Mouse (Mus musculus) ovary, postnatal 10 days (tissue): ENCODE measurements at regions not wholly inside any gene's neighbourhood (a gene's known extent, or its start where the extent isn't known, plus 50 kb on each side); places are given as distances from the start of the nearest gene placed in this dataset.

Source experiments
- DNase-seq: peaks from one replicate; pipeline ENCODE4 v3.0.0; 2022; ENCODE audit warnings: low spot score

GRCm38 (mm10) chr13:81852309-81852978 lies 69.6 kb downstream of the Cetn3 start:
- no peak for DNase-seq

- no peak for DNase-seq
These were observed 73.2 kb downstream of the Cetn3 start for GRCm38 (mm10) chr13:81856072-81856471.

DNA sequence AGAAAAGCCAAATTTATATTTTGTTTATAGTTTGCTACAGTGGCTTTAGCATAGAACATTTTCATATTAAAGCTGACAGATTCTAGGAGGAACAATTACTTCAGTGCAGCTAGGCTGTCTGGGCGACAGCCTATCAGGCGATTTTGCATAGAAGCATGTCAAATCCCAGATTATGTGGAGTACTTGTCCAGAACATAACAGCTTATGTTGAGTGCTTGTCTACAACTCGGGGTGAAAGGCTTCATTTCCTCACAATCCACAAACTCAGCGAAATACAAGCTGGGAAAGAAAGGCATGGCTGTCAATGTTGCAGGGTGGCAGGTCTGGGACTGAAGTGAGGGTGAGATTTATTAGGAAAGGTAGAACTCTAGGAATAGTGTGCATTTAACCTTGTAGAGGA lies 77.8 kb downstream of the Cetn3 start:
- DNase-seq: no peak

DNA sequence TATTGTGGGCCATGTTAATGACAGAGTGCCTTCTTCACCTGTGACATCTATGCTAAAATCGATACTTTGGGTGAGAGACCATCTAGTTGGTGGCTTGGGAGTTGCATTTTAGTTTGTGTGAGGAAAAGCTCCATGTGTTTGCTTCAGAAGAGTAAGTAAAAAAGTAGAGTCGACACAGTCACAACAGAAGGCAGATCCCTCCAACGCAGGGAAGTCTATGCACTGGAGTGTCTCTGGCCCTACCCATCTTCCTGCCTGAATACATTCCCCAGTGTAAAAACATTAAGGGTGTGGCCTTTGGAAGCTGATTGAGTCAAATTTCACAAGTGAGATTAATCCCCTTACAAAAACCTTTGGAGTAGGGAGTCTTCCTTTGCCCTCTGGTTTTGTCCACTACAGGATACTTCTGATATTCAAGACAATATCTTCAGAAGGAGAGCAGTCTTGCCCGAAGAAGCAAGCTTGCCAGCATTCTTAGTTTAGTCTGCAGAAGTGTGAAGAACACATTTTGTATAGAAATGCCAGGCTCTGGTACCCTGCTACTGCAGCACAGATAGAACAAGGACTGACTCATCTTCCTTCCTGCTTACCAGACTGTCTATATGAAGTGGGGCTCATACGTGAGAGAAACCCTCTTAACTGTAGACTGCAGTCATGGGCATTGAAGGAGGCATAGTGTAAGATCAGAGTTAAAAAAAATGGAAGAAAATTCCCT lies 79.2 kb downstream of the Cetn3 start:
- no peak for DNase-seq

GRCm38 (mm10) chr13:81871226-81871625 lies 88.3 kb downstream of the Cetn3 start:
- no peak for DNase-seq

GRCm38 (mm10) chr13:81885879-81886278 lies 103.0 kb downstream of the Cetn3 start:
- no peak for DNase-seq

GRCm38 (mm10) chr13:81930266-81930665 lies 147.4 kb downstream of the Cetn3 start:
- DNase-seq: no peak

DNA sequence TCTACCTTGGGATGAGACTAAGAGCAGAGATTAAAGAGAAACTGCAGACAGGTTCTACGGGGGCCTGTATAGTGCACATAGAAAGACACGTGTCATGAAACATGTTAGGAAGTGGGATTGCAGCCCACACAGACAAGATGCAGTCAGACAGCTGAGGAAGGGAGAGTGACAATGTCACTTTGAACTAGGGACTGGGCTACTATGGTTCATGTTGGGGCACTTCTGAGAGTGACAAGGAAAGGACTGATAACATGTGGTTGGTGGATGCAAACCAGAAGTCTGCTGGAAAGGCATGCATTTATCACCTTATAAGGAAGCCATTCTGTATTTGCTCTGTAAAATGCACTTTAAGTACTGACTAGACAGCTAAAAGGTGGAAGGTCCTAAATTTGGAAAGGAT lies 148.3 kb downstream of the Cetn3 start:
- DNase-seq: no peak

- DNase-seq: no peak
These were observed 154.2 kb downstream of the Cetn3 start for GRCm38 (mm10) chr13:81937061-81937460.

DNA sequence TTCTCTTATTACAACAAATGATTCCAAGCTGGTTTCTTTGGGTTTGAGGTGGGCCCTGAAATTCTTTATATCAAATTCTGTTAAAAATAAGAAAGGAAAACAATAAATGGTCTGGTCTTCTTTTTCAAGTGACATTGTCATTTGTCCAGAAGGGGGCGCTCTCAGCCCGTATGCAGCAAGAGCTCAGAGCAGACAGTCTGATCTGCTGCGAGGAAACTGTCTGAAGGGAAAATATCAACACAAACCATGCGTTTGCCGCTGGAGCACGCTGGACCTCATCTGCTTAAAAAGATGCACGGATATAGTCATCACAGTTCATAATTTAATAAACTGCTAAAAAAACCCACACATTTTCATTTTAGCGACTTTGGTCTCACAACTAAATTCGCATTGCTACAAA lies 161.2 kb downstream of the Cetn3 start:
- DNase-seq: peak; percentile 34

DNA sequence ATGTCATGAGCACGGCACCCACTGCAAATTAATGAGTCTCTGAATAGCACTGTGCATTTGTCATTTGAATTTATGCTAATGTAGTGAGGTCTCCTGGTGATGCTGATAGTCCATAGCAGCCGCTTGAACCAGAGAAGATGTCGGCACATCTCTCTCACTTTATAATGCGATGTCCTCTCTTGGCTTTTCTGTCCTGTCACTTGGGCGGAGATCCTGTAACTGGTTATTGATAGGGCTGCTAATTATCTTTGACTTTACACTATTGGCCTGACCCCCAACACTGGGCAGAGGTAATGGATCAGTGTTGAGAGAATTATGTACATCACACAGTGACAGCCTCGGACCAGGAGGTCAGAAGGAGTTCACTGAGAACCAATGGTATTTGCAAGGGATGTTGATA lies 161.6 kb downstream of the Cetn3 start:
- no peak for DNase-seq

DNA sequence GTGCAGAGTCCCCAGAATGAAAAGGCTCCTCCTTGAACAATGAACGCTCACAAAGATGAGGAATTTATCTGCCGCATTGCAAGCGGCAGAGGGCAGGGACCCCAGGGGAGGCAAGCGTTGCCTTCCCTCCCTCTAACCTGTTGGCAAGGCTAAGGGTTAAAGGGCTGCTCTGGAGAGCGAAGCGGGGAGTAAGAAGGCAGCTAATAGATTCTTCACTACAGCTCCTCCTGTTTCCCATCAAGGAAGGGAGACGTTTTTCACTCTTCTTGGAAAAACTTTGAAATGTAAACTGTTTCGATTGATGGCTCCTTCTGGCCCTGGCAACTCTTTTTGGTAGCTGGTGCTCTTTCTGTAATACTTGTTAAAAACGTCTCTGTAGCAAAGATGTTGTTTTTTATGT lies 162.9 kb downstream of the Cetn3 start:
- no peak for DNase-seq

- no peak for DNase-seq
These were observed 182.6 kb downstream of the Cetn3 start for GRCm38 (mm10) chr13:81965431-81965830.

DNA sequence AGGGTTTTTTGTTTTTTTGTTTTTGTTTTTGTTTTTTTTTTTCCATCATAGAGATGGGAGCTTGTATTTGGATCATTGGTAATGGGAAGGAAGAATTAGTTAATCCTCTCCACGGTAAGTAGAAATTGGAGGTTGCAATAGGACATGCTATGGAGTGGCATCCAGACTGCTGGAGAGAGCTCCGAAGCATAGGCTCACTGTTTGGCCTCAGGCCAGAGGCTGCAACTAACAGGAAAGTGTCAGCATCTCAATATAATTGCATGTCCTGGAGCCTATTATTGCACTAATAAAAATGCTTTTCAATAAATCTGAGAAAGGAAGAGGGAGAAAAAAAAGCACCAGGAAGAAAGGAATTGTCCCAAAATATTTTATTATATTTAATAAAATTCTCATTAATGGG lies 193.0 kb downstream of the Cetn3 start:
- no peak for DNase-seq

- DNase-seq: no peak
These were observed 195.1 kb downstream of the Cetn3 start for GRCm38 (mm10) chr13:81978003-81978402.

GRCm38 (mm10) chr13:81979289-81979688 lies 196.4 kb downstream of the Cetn3 start:
- no peak for DNase-seq

DNA sequence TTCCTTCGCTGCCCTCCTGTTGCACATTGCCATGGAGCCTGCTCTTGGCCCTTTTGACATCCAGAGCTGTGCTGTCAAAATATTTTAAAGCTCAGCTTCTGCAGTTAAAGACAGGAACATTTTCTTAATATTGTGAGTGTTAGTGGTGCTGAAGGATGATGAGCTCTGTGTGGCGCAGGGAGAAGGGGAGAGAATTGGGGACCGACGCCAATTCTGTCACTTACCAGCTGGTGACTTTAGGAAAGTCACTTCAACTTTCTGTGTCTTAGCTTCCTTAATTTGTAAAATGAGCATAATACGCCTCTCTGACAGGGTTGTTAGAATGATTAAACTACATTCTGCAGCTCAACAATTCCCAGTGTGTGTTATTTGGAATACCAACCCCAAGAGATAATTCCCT lies 197.2 kb downstream of the Cetn3 start:
- no peak for DNase-seq

DNA sequence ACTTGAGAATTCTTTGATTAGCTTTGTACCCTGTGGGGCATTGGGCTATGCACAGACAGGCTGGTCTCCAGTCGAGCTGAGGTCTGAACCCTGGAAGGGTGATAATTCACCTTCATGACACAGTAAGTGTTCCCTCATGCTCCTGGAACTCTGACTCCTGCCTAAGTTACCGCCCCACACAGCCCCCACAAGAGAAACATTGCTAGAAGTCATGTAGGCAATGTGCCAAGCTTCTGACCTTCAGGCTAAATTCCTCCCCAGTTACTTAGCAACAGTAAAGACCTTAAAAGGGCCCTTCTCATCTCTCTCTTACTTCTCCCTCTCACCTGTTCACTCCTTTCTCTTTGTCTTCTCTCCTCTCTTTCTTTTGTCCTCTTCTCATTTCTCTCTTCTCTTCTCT lies 199.6 kb downstream of the Cetn3 start:
- DNase-seq: no peak

DNA sequence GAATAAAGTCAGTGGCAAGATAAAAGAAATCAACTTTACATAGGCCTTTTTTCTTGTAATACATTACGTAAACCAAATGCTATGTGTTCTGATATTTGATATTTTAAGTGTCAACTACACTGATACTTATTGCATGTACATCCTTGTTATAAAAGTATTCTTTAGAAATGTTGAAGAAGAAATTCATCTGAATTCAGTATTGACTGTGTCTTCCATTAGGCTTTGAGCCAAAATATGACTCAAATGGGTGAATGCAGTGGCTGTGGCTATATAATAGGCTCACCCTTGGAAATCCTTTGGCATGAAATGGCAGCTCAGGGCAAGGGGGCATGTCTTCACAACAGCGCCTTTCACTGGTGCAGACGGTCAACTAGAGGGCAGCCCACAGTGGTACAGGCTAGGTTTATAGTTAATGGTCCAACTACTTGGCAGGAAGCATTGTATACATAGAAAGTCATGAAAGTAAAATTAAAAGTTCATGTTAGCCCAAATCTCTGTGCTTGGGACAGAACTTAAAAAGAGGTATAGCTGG lies 217.9 kb downstream of the Cetn3 start:
- DNase-seq: no peak

DNA sequence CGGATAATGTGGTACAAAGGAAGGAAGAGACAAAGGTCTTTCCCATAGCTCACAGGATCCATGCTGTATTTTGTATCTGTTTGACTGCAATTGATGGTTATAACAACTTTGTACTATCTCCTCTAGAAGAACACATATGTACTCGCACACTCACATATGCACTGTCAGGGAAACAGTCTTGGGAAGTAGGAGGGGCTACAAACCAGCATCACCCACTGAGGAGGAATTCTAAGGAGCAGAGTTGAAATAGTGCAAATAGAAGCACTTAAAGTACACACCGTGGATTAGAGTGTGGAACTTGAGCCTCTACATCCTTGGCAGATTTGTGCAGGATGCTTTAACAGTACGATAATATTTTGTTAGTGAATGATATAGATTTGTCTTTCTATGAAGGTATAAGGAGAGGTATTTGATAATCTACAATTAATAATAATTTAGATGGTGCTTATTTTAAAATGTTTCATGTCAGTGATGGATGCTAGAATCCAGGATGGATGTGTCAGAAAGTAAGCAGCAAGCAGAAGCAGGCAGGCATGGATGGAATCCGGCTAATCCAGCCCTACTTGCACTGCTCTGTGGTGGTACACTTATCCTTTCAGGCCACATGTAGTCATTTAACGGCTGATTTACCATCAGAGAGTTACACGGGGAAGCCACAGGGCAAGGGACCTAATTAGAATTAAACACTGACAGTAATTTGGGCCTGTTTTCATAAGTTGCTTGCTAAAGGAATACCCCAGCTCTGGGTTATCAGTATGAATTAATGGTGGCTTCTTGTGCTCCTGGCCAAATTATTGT lies 223.3 kb downstream of the Cetn3 start:
- DNase-seq: no peak

DNA sequence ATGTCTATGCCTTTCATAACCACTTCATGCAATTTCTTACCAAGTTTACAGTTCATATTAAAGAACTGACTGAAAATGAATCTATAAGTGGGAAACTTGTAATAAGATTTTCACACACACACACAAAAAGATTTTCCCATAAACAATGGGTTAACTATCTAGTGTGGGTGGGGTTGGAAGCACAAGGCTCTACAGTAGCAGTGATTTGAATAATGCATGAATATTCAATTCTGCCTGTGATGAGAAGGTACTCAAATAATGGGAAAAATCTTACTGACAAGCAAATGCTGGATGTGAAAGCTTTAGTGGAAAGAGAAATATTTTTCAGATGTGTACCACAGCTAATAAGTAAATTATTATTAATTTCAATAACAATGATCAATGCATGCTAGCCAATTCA lies 224.3 kb downstream of the Cetn3 start:
- DNase-seq: no peak

DNA sequence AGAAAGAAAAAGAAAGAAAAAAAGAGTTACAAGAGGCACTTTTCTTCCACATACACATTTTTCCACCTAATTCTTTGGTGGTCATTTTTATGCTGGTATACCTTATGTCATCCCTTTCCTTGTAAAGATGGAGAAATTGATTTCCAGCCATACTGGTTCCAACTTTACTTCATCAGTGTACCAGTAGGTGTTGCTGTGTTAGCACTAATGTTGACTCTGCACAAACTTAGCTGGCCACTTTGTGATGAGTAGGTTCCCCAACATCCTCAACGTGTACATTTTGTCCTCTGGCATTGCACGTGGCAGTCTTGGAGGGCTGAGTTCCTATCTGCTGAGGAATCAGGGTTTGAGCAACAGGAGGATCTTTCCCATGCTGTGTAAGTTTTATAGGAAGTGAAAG lies 256.7 kb downstream of the Cetn3 start:
- DNase-seq: no peak
